8 mouse cellular contexts compared by ENCODE assay signal in genomic region chr11:102320686-102321005, GRCm38 (mm10). TPM values are rescaled to one million over a fixed set of nuclear protein-coding genes. Genes with fewer than 3 reads are reported as not detected.
DNase-seq lines count a peak whose midpoint lies in the region; ATAC-seq and TF ChIP-seq lines count a peak whose summit lies in the region.

No protein-coding gene starts in this region.

- intact Hi-C loops in gastrocnemius, postnatal 14 days (cut with DNase I; ENCODE audit: low total_unique reads), result no loop called here

- peak overlapping the region; percentile 99 for H3K4me3 ChIP-seq in hindbrain, postnatal 0 days (ENCODE audit: low read length)
- peak overlapping the region; percentile 95 for H3K4me3 ChIP-seq in limb, embryonic 11.5 days (ENCODE audit: low read depth, low read length)
- peak overlapping the region; percentile 67 for H3K4me3 ChIP-seq in midbrain, embryonic 15.5 days

- no peaks in the 10 kb centered on the region for H3K27me3 ChIP-seq in hindbrain, postnatal 0 days (ENCODE audit: insufficient read depth, low read length)
- H3K27me3 ChIP-seq in limb, embryonic 11.5 days (ENCODE audit: control insufficient read depth, insufficient read depth, low read length), result no peaks in the 10 kb centered on the region
- no peaks in the 10 kb centered on the region for H3K27me3 ChIP-seq in midbrain, embryonic 15.5 days (replicated peaks)

- H3K4me2 ChIP-seq in hindbrain, postnatal 0 days (ENCODE audit: low read depth, low read length), result peak overlapping the region; percentile 85
- H3K4me2 ChIP-seq in limb, embryonic 11.5 days (ENCODE audit: low read depth, severe bottlenecking), result peak overlapping the region; percentile 91
- peak overlapping the region; percentile 89 for H3K4me2 ChIP-seq in midbrain, embryonic 15.5 days

- peak overlapping the region; percentile 99 for H3K27ac ChIP-seq in hindbrain, postnatal 0 days
- peak overlapping the region; percentile 99; the same call in 1 of the 2 replicates for H3K27ac ChIP-seq in limb, embryonic 11.5 days (replicated peaks; ENCODE audit: low read depth, low read length)
- H3K27ac ChIP-seq in midbrain, embryonic 15.5 days, result peak overlapping the region; percentile 98

- no peak for ATAC-seq in CD4-positive, CD25-positive, alpha-beta regulatory T cell, adult 4 months
- ATAC-seq in hindbrain, postnatal 0 days, result peak; percentile 24; the same call in 1 of the 2 replicates
- no peak for ATAC-seq in limb, embryonic 11.5 days (ENCODE audit: insufficient number of reproducible peaks, low FRiP score, low TSS enrichment, low read depth)
- peak; percentile 19 for ATAC-seq in midbrain, embryonic 15.5 days (replicated peaks)

- no peaks in the 10 kb centered on the region for H3K9me3 ChIP-seq in hindbrain, postnatal 0 days (ENCODE audit: low read length)
- no peaks in the 10 kb centered on the region for H3K9me3 ChIP-seq in limb, embryonic 11.5 days (ENCODE audit: control insufficient read depth, low read length)
- H3K9me3 ChIP-seq in midbrain, embryonic 15.5 days, result no peaks in the 10 kb centered on the region

- WGBS in hindbrain, postnatal 0 days, result 5% methylated on average over 10 of the region's 10 CpGs
- 28% methylated on average over 10 of the region's 10 CpGs for WGBS in limb, embryonic 11.5 days
- WGBS in midbrain, embryonic 15.5 days, result 6% methylated on average over 10 of the region's 10 CpGs

- DNase-seq in CD4-positive, CD25-positive, alpha-beta regulatory T cell, adult 2 months (ENCODE audit: low read depth, low spot score), result peak; percentile 48
- DNase-seq in cerebellum, postnatal 14 days, result peak; percentile 83 to 88
- peak; percentile 82 for DNase-seq in gastrocnemius, postnatal 14 days
- DNase-seq in hindbrain, postnatal 0 days (ENCODE audit: low spot score), result peak; percentile 91
- DNase-seq in limb, embryonic 11.5 days (ENCODE audit: low spot score), result peak; percentile 58
- peak; percentile 86 for DNase-seq in telencephalon, adult 2 months (ENCODE audit: low read depth, low spot score)

- H3K36me3 ChIP-seq in hindbrain, postnatal 0 days (ENCODE audit: insufficient read depth, low read length), result no peaks in the 10 kb centered on the region
- no peaks in the 10 kb centered on the region for H3K36me3 ChIP-seq in limb, embryonic 11.5 days (ENCODE audit: control insufficient read depth, insufficient read depth, low read length)
- H3K36me3 ChIP-seq in midbrain, embryonic 15.5 days (replicated peaks), result no peaks in the 10 kb centered on the region

- TF ChIP-seq CTCF in hindbrain, postnatal 0 days (IDR thresholded peaks at IDR 0.05; ENCODE audit: low read depth), result peak; percentile 44

- H3K9ac ChIP-seq in hindbrain, postnatal 0 days (replicated peaks; ENCODE audit: low read length), result peak overlapping the region; percentile 100
- peak overlapping the region; percentile 48; the same call in 1 of the 2 replicates for H3K9ac ChIP-seq in limb, embryonic 11.5 days (ENCODE audit: low read length)
- peak overlapping the region; percentile 86 for H3K9ac ChIP-seq in midbrain, embryonic 15.5 days

- H3K4me1 ChIP-seq in hindbrain, postnatal 0 days (ENCODE audit: insufficient read depth, low read length), result peaks cover 11% of the 10 kb centered on the region; the same call in 1 of the 2 replicates
- peaks cover 8% of the 10 kb centered on the region for H3K4me1 ChIP-seq in limb, embryonic 11.5 days (ENCODE audit: control insufficient read depth, insufficient read depth, low read length)
- peaks cover 19% of the 10 kb centered on the region for H3K4me1 ChIP-seq in midbrain, embryonic 15.5 days

RNA-seq across cellular contexts. Expression of gene Ubtf, which starts 1.1 kb away (rescaled TPM):
- polyA plus RNA-seq in CD4-positive, CD25-positive, alpha-beta regulatory T cell, adult 4 months (2017; shearing (Covaris generic)), result 10 to 100 TPM; 46.1 to 51.1 TPM
- 10 to 100 TPM; 38.2 to 45.5 TPM for total RNA-seq in gastrocnemius, postnatal 14 days (2021)
- total RNA-seq in hindbrain, postnatal 0 days (2014; rRNA removed), result 53.7 and 63.7 TPM in 2 replicates
- 74.6 and 76.1 TPM in 2 replicates for polyA plus RNA-seq in hindbrain, postnatal 0 days (2015; fragmentation: Nextera tagmentation; extraction: Ambion mirVana)
- polyA plus RNA-seq in limb, embryonic 11.5 days (2014; fragmentation: Nextera tagmentation; extraction: Ambion mirVana), result 87.0 and 91.4 TPM in 2 replicates
- polyA plus RNA-seq in midbrain, embryonic 15.5 days (2015; fragmentation: Nextera tagmentation; extraction: Ambion mirVana), result 82.8 and 83.9 TPM in 2 replicates

RNA-seq across cellular contexts. Expression of gene Atxn7l3, which starts 24.2 kb away (rescaled TPM):
- 1 to 10 TPM; 7.2 to 7.3 TPM for polyA plus RNA-seq in CD4-positive, CD25-positive, alpha-beta regulatory T cell, adult 4 months (2017; shearing (Covaris generic))
- 10 to 100 TPM; 15.9 to 17.5 TPM for total RNA-seq in gastrocnemius, postnatal 14 days (2021)
- total RNA-seq in hindbrain, postnatal 0 days (2014; rRNA removed), result 146 and 149 TPM in 2 replicates
- 22.8 and 23.7 TPM in 2 replicates for polyA plus RNA-seq in hindbrain, postnatal 0 days (2015; fragmentation: Nextera tagmentation; extraction: Ambion mirVana)
- 20.0 and 22.1 TPM in 2 replicates for polyA plus RNA-seq in limb, embryonic 11.5 days (2014; fragmentation: Nextera tagmentation; extraction: Ambion mirVana)
- polyA plus RNA-seq in midbrain, embryonic 15.5 days (2015; fragmentation: Nextera tagmentation; extraction: Ambion mirVana), result 31.6 and 31.8 TPM in 2 replicates

RNA-seq across cellular contexts. Expression of gene Tmub2, which starts 35.9 kb away (rescaled TPM):
- 10 to 100 TPM; 64.7 to 80.5 TPM for polyA plus RNA-seq in CD4-positive, CD25-positive, alpha-beta regulatory T cell, adult 4 months (2017; shearing (Covaris generic))
- 10 to 100 TPM; 14.8 to 14.9 TPM for total RNA-seq in gastrocnemius, postnatal 14 days (2021)
- 81.8 and 92.7 TPM in 2 replicates for total RNA-seq in hindbrain, postnatal 0 days (2014; rRNA removed)
- polyA plus RNA-seq in hindbrain, postnatal 0 days (2015; fragmentation: Nextera tagmentation; extraction: Ambion mirVana), result 71.0 and 72.2 TPM in 2 replicates
- polyA plus RNA-seq in limb, embryonic 11.5 days (2014; fragmentation: Nextera tagmentation; extraction: Ambion mirVana), result 46.7 and 51.5 TPM in 2 replicates
- 82.3 and 84.4 TPM in 2 replicates for polyA plus RNA-seq in midbrain, embryonic 15.5 days (2015; fragmentation: Nextera tagmentation; extraction: Ambion mirVana)

RNA-seq across cellular contexts. Expression of gene Slc4a1, which starts 45.4 kb away (rescaled TPM):
- polyA plus RNA-seq in CD4-positive, CD25-positive, alpha-beta regulatory T cell, adult 4 months (2017; shearing (Covaris generic)), result not detected
- 1 to 10 TPM in 1 of 2 experiments, under 1 TPM in 1; 0.59 to 1.5 TPM for total RNA-seq in gastrocnemius, postnatal 14 days (2021)
- 0.22 and 0.84 TPM in 2 replicates for total RNA-seq in hindbrain, postnatal 0 days (2014; rRNA removed)
- 0.48 and 0.54 TPM in 2 replicates for polyA plus RNA-seq in hindbrain, postnatal 0 days (2015; fragmentation: Nextera tagmentation; extraction: Ambion mirVana)
- 20.4 and 24.6 TPM in 2 replicates for polyA plus RNA-seq in limb, embryonic 11.5 days (2014; fragmentation: Nextera tagmentation; extraction: Ambion mirVana)
- 2.9 and 3.8 TPM in 2 replicates for polyA plus RNA-seq in midbrain, embryonic 15.5 days (2015; fragmentation: Nextera tagmentation; extraction: Ambion mirVana)

RNA-seq across cellular contexts. Expression of gene Asb16, which starts 52.1 kb away (rescaled TPM):
- not detected for polyA plus RNA-seq in CD4-positive, CD25-positive, alpha-beta regulatory T cell, adult 4 months (2017; shearing (Covaris generic))
- total RNA-seq in gastrocnemius, postnatal 14 days (2021), result 10 to 100 TPM; 58.9 to 61.2 TPM
- total RNA-seq in hindbrain, postnatal 0 days (2014; rRNA removed), result 2.2 and 2.6 TPM in 2 replicates
- 0.29 and 0.41 TPM in 2 replicates for polyA plus RNA-seq in hindbrain, postnatal 0 days (2015; fragmentation: Nextera tagmentation; extraction: Ambion mirVana)
- 0.13 and 0.33 TPM in 2 replicates for polyA plus RNA-seq in limb, embryonic 11.5 days (2014; fragmentation: Nextera tagmentation; extraction: Ambion mirVana)
- 0.05 TPM in 1 of 2 replicates, not detected in the other for polyA plus RNA-seq in midbrain, embryonic 15.5 days (2015; fragmentation: Nextera tagmentation; extraction: Ambion mirVana)

Comparison
In these comparisons a context has a peak if more than half of its experiments do, and no peak if none do; other contexts are left out.
1. ATAC-seq: peak in hindbrain, postnatal 0 days (single experiment) and midbrain, embryonic 15.5 days (single experiment); none in CD4-positive, CD25-positive, alpha-beta regulatory T cell, adult 4 months (single experiment) and limb, embryonic 11.5 days (single experiment).
2. H3K9ac ChIP-seq: peak in every context shown above with its lines; median percentile 100 in hindbrain, postnatal 0 days; 86 in midbrain, embryonic 15.5 days; 48 in limb, embryonic 11.5 days.
3. Peak in every context shown above with its lines, with median percentiles within 50 percentile points of each other: DNase-seq, H3K27ac ChIP-seq, H3K4me2 ChIP-seq and H3K4me3 ChIP-seq.